Mouse (Mus musculus): ENCODE measurements around the gene Ly6g5b.

DNA sequence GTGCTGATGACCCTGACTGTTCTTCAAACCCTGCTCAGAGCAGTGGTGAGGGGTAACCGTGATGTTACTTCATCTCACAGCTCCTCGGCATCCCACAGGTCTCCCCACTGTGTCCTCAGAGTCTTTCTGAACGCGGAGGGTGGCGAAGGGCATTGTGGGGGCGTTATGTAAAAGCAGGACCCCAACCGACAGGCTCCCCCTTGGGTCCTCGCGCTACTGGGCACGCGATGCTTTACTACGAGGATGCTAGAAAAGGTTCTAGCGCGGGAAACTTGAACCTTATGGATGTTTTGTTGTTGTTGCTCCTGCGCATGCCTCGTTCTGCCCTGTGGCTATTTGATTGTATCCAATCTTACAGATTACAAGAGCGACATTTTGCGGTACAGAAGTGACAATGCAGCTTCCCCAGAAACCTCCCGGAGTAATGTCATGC is 6.7 kb upstream of the Ly6g5b start, which contains the start of gene Csnk2b:
- TF ChIP-seq POLR2A (IDR thresholded peaks at IDR 0.05; ENCODE audit: low read depth, low read length) (no peak), CTCF (IDR thresholded peaks at IDR 0.05; ENCODE audit: borderline replicate concordance, insufficient read depth, low read length) (no peak)

All from embryonic fibroblast, embryonic 13.5 days (primary cell).